Mouse (Mus musculus) thymus, adult 2 months (tissue): ENCODE measurements around the gene Cyp2b9.
"Not testable (repeated sequence)": the region's sequence is repeated elsewhere in the genome, so short reads cannot be mapped to it uniquely, and the experiment has no call there.

Experiments
- CTCF ChIP-seq: fragments of 200-500 bp; IDR thresholded peaks from 2 replicates; pipeline ENCODE4 v1.5.1; 2012; ENCODE audit warnings: mild to moderate bottlenecking, control low read depth, low read length, moderate library complexity, borderline replicate concordance; ENCODE audit not compliant: control insufficient read depth, poor library complexity, insufficient read depth; ENCODE audit errors: extremely low read depth
- POLR2A ChIP-seq: fragments of 200-500 bp; IDR thresholded peaks from 2 replicates; pipeline ENCODE4 v1.6.1; 2012; ENCODE audit warnings: mild to moderate bottlenecking, low read length, control low read depth, moderate library complexity; ENCODE audit not compliant: control insufficient read depth, poor library complexity, insufficient read depth; ENCODE audit errors: extremely low read depth

GRCm38 (mm10) chr7:26173111-26173510 is at the start of gene Cyp2b9:
- not testable (repeated sequence) for TF ChIP-seq CTCF, POLR2A
